ENCODE assay signal across 12 mouse cellular contexts in the genomic region with DNA sequence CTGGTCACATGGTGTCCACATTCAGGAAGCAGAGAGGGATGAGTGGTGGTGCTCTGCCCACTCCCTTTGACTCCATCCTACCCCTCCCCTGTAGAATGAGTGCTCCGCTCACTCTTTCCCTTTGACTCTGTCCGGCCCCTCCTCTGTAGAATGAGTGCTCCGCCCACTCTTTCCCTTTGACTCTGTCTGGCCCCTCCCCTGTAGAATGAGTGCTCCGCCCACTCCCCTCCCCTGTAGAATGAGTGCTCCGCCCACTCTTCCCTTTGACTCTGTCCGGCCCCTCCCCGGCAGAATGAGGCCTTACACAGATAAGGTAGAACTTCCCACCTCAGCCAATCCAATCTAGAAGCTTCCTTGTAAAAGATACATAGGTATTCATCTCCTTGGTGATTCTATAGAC.
DNase-seq lines count a peak whose midpoint lies in the region; ATAC-seq lines count a peak whose summit lies in the region.
"Had no signal": no experiment of that assay in that cellular context is flagged by ENCODE, and none has a peak within 500 bp of the region (broad histone marks: within the 10 kb centered on the region; RNA-seq: fewer than 3 reads in every experiment).

No protein-coding gene starts in this region.

- WGBS in neural tube, embryonic 15.5 days = 90% methylated on average over 7 of the region's 7 CpGs
- WGBS in liver, embryonic 12.5 days (ENCODE audit: insufficient replicate concordance) = 47% methylated on average over 7 of the region's 7 CpGs

- ATAC-seq in neural tube, embryonic 15.5 days (ENCODE audit: low FRiP score) = no peak
- peak; percentile 74 for ATAC-seq in liver, embryonic 12.5 days

- H3K4me3 ChIP-seq in neural tube, embryonic 15.5 days (replicated peaks) = no peak overlapping the region
- no peak overlapping the region for H3K4me3 ChIP-seq in liver, embryonic 12.5 days
- H3K4me3 ChIP-seq: limb, embryonic 15.5 days had no signal

- no peaks in the 10 kb centered on the region for H3K27me3 ChIP-seq in neural tube, embryonic 15.5 days (replicated peaks)
- no peaks in the 10 kb centered on the region for H3K27me3 ChIP-seq in liver, embryonic 12.5 days (replicated peaks)
- H3K27me3 ChIP-seq: limb, embryonic 15.5 days had no signal

- H3K27ac ChIP-seq in neural tube, embryonic 15.5 days (replicated peaks) = 0 out of 2 replicates have a peak overlapping the region, but pooled peaks have one; percentile 49
- H3K27ac ChIP-seq in liver, embryonic 12.5 days = no peak overlapping the region
- H3K27ac ChIP-seq: limb, embryonic 15.5 days had no signal

- H3K4me2 ChIP-seq in neural tube, embryonic 15.5 days = no peak overlapping the region
- peak overlapping the region; percentile 54 for H3K4me2 ChIP-seq in liver, embryonic 12.5 days
- H3K4me2 ChIP-seq: limb, embryonic 15.5 days had no signal

- no peaks in the 10 kb centered on the region for H3K9me3 ChIP-seq in neural tube, embryonic 15.5 days (replicated peaks)
- H3K9me3 ChIP-seq in liver, embryonic 12.5 days (replicated peaks) = no peaks in the 10 kb centered on the region
- H3K9me3 ChIP-seq: limb, embryonic 15.5 days had no signal

- H3K4me1 ChIP-seq in neural tube, embryonic 15.5 days = peaks cover 42% of the 10 kb centered on the region
- H3K4me1 ChIP-seq in liver, embryonic 12.5 days = peaks cover 29% of the 10 kb centered on the region

- intact Hi-C loops in gastrocnemius, postnatal 36 days (cut with DNase I) = no loop called here

- H3K36me3 ChIP-seq in neural tube, embryonic 15.5 days = no peaks in the 10 kb centered on the region
- no peaks in the 10 kb centered on the region for H3K36me3 ChIP-seq in liver, embryonic 12.5 days
- H3K36me3 ChIP-seq: limb, embryonic 15.5 days had no signal

- DNase-seq in neural tube, embryonic 10.5 days (ENCODE audit: extremely low spot score, low spot score) = no peak
- peak; percentile 21 for DNase-seq in c-Kit-negative CD71-positive TER-119-positive erythroid progenitor cells, embryonic 14.5 days (ENCODE audit: low read depth, low spot score)
- DNase-seq in adrenal gland, adult (ENCODE audit: inconsistent age in 2 of 2, low spot score in 1 of 2) = no peak
- DNase-seq in gastrocnemius, postnatal 36 days = no peak
- DNase-seq in right cerebral cortex, postnatal 10 days (ENCODE audit: low spot score in 2 of 2) = no peak
- DNase-seq: adrenal gland, adult 2 months; kidney, adult 2 months; lung, postnatal 4 days had no signal

- no peak overlapping the region for H3K9ac ChIP-seq in neural tube, embryonic 15.5 days (replicated peaks)
- H3K9ac ChIP-seq in liver, embryonic 12.5 days = no peak overlapping the region
- H3K9ac ChIP-seq: forebrain, postnatal 0 days; limb, embryonic 15.5 days had no signal
